Mouse (Mus musculus): ENCODE results near the gene Sgcd.

DNA sequence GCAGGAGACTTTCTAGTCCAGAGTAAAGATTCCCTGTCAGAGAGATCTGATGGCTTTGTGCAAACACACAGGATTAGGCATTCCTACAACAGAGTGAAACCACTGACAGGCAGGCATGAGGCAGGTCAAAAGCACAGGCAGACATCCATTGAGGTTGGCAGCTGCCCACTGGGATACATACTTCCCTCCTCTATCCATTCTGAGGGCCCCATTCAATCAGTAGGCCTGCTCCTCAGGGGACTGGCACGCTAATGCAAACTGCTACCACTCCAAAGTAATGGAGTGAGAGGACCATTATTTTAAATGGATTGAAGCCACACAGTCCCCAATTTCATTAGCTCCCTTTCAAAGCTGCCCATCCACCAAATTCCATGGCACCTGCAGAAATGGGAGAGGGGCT is 293.2 kb downstream of the Sgcd start:
- no peak for TF ChIP-seq CTCF (IDR thresholded peaks at IDR 0.05)
- no peak for TF ChIP-seq EP300 (IDR thresholded peaks at IDR 0.05)

Measured in lung, postnatal 0 days (tissue).